Mouse (Mus musculus) lung, postnatal 14 days (tissue): ENCODE results near the gene Dscam.

ENCODE experiments used
- DNase-seq: peaks from one replicate; pipeline ENCODE4 v3.0.0; 2021

The Dscam gene

GRCm38 (mm10) chr16:97170513-97171081 is at the start of gene Dscam:
Dscam (minus strand) TSS chr16:97170752.
- DNase-seq, result no peak

- no peak for DNase-seq
Observed at GRCm38 (mm10) chr16:97219381-97219780, 48.8 kb upstream of the Dscam start.

DNA sequence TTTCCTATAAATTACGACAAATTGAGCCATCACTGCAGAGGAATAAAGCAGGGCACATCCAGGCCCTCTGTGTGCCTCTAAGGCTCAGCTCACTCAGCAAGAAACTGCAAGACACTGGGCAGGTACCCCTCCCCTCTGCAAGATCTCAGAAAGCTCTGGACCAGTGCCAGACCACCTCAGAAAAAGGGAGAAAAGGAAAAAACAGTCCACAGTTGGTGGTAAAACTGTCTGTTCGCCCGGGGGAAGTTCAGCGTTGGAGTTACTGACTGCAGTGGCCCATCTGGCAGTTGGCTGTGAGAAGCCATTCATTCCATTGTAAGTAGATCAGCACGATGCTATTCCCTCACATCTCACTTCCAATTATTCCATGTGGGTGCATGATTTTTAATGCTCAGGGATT is 39.4 kb upstream of the Dscam start:
- DNase-seq, result no peak

DNA sequence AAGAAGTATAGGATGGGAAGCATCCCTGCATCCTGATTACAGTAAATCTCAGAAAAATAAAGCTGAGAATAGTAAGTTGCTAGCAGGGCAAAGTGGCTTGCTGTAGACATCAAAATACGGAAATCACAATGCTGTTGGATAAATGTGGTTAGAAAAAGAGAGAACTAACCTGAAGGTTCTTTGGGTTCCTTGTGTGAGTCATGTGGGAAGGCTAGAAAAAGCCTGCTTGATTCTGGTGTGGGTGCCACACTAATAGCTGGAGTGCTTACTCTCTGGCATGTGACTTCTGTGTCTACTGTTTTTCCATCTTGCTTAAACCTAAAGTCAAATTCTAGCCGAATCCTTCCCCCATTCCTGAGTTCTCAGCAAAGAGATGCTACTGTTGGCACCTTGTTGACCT is 37.7 kb upstream of the Dscam start:
- DNase-seq, result no peak

GRCm38 (mm10) chr16:97204090-97204489 is 33.5 kb upstream of the Dscam start:
- DNase-seq, result no peak

DNA sequence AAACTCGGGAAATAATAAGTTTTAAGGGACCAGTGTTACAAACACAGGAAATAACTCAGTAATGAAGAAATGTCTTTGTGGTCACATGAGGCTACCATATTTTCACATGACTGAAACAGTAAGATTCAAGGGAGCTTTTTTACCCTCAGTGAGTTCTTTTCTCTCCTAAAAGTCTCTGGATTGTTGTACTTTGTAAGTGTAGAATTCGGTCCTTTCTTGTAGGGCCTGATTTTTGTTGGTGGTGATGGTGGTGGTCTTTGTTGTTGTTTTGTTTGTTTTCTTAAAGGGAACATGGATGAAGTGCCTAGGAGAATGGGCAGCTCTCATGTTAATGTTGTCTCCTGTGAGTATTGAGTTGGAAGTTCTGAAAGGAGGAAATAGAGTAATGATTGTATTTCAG is 33.0 kb upstream of the Dscam start:
- no peak for DNase-seq

DNA sequence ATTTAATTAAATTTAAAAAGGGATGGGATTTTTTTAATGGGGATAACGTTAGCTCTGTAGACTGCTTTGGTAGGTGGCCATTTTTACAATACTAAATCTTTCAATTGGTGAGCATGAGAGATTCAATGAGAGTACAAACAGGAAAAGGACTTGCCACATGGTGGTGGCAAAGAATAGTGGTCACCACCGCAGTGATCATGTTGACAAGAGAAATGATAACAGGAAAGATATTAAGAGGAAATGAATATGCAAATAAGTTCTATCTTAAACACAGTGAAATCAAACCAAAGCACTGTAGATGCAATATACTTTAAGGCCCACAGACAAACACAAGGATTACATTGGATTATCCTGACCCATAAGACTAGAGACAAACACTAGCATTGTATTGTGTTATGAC is 24.1 kb upstream of the Dscam start:
- no peak for DNase-seq

- no peak for DNase-seq
Observed at GRCm38 (mm10) chr16:97194179-97194578, 23.6 kb upstream of the Dscam start.

- no peak for DNase-seq
Observed at GRCm38 (mm10) chr16:97192296-97192695, 21.7 kb upstream of the Dscam start.

GRCm38 (mm10) chr16:97190604-97191003 is 20.1 kb upstream of the Dscam start:
- no peak for DNase-seq

DNA sequence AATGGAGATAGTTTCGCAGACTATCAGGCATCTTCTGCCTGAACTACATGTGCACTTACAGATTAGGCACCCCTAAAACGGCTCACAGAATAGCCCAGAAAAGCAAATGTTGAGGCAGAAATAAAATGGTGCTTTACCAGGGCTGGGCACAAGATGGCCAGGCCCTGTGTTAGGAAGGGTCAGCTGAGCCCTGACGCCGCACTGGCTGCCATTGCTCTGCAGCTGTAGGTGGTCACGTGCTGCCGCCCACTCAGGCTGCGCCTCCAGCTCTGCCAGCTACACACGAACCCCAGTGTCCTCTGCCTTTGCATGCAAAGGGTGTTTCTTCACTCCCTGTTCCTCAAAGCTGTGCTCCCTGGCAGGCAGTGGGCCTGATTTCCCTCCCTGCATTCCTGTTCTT is 948 bp upstream of the Dscam start:
- no peak for DNase-seq

GRCm38 (mm10) chr16:97169901-97170512 is 545 bp downstream of the Dscam start:
- no peak for DNase-seq

DNA sequence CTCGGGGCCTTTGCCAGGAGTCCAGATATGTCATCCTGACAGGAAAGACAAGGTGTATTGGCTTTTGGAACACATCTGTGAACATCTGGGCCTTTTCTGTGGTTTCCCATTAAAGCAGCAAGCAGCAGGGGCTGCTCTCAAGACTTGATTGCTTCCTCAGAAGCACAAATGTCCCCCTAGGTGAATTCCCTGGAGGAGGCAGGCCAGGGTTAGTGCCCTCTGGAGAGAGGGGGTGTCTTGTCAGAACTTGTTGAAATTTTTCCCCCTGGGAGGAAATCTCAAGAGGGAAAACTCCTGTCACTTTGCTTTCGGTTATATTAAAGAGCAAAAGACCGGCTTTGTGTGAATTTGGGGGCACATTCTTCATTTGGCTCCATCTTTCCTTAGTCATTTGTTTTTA is 1.9 kb downstream of the Dscam start:
- no peak for DNase-seq

DNA sequence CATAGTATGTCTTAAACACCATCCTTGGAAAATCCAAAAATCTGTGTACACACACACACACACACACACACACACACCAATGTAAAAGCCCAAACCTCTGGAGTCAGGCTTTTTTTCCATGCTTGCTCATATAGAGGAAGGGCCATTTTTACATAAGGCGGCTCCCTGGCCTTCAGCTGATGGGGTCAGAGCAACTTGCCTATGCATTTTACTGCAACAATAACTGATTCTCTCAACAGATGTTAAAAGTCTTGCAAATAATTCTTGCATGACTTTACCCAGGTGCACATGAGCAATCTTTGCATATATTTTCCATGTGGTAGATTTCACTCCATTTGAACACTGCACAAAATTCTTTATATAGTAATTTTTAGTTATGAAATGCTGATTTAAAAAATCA is 2.5 kb downstream of the Dscam start:
- no peak for DNase-seq

GRCm38 (mm10) chr16:97166166-97166565 is 4.4 kb downstream of the Dscam start:
- no peak for DNase-seq

- peak; percentile 22 for DNase-seq
Observed at GRCm38 (mm10) chr16:97165444-97166121, 5.0 kb downstream of the Dscam start.

DNA sequence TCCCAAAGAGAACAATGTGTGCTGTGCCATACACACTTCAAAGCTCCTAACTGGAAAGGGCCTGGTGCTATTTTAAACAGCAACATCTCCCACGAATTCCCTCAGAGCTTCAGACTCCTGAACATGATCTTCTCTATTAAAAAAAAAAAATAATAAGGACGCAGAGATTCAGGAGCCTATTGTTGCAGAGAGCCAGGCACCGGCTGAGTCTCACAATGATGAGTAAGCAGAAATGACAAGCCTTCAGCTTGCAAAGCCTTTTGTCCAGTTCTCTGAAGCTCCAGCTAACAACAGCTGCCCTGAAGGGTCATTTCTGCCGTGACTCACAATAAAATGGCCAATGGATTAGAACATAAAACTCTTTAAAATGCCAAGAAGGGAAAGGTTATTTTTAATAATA is 12.3 kb downstream of the Dscam start:
- no peak for DNase-seq

GRCm38 (mm10) chr16:97144544-97145194 is 25.9 kb downstream of the Dscam start:
- no peak for DNase-seq

GRCm38 (mm10) chr16:97141943-97142342 is 28.6 kb downstream of the Dscam start:
- DNase-seq, result no peak

- DNase-seq, result no peak
Observed at GRCm38 (mm10) chr16:97135003-97135827, 35.3 kb downstream of the Dscam start.

GRCm38 (mm10) chr16:97127296-97127695 is 43.3 kb downstream of the Dscam start:
- no peak for DNase-seq

DNA sequence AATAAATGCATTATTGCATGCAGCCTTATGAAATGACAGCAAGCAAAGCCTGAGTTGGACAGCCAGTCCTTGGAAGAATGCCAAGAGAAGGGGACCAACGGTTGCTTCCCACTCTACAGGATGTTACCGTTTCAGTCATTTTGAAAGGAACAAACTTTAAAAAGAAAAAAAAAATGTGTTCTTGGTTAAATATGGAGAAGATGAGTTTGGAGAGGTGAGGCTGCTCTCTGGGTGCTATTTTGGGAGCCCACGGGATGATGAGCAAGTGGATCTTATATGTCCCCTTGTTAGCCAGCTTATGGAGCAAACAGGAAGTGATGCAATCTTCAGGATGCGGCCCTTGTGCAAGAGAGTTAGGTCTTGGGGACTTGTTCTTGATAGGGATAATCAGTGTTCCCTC is 60.5 kb downstream of the Dscam start:
- no peak for DNase-seq

DNA sequence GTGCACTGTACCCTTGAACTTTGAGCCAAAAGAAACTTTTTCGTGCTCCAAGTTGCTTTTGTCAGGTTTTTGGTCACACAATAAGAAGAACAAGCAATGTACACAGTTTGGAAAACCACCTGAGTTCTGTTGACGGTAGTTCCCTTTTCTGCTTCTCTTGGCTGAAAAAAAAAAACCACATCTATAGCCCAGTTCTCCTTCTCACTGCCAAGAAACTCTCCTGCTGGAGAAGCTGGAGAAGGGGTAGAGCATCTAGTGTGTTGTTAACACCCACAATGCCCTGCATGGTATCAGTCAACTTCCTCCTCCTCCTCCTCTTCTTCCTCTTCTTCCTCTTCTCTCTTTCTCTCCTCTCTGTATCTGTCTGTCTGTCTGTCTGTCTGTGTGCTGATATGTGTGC is 65.3 kb downstream of the Dscam start:
- no peak for DNase-seq
